Mouse (Mus musculus): ENCODE measurements at regions not wholly inside any gene's neighbourhood (a gene's known extent, or its start where the extent isn't known, plus 50 kb on each side); places are given as distances from the start of the nearest gene placed in this dataset.

DNA sequence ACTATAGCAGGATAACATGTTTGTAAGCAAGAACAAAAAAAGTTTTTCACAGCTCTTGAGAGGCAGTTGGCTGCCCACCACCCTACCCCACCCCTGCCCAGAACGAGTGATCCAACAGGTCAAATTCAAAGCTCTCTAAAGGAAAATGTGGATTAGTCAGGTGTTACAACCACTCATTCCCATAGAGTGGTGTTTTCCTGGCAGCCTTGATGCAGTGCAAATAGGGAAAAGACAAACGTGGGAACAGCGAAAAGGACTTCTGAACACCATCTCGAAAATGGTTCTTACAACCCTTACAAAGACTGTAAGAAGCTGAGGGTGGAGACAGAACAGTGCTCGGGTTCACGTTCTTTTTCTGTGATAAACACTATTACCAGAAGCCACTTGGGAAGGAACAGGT lies 523.8 kb downstream of the Gja1 start:
- no peak for DNase-seq

DNA sequence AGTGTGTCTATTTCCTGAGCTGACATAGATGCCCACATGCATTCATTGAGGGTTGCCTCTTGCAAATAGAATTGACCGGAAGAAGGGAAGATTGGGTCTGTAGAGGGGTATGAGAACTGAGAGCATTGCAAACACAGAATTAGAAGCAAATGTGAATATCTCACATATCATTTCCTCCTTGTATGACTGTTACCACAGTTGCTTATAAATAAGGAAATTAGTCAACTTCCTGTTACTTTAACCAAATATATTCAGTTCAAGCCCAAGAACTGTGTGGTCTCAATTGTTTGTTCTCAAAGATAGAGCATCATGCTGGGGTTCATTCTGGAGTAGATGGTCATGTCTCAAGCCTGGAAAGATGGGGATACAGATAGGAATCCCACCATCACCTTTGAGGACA lies 535.6 kb downstream of the Gja1 start:
- no peak for DNase-seq

DNA sequence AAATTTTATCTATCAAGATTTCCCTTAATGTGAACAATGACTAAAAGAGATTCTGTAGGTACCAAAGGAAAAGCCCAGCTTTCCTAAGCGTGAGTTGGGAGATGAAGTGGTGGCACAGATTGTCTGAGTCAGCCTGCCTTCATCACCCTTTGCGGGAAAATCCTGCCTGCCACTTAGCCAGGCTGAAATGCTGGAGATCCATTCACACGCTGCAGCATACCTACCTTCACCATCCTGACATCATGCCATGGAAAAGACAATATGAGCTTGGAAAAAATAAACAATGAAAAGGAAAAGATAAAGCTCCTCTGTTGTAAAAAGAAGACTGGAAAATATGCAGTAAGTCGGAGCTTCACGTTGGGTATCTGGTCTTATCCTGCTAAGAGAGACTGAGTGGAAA lies 537.0 kb downstream of the Gja1 start:
- no peak for DNase-seq

DNA sequence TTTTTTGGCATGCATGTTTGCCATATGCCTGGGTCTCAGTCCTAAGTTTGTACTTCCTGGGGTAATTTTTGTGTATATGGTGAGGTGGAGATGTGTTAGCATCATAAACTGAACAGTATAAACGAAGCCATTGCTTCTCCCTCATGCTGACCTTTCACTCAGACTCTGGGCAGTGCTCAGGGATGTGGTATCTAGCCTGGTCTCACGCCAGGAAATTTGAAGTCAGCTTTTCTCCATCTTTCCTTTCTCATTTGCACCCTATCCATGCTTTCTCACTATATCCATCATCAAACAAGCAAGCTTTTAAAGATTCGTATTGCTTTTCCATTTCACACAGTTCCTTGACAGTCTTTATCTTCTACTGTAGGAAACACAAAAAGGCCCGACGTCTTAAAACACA lies 541.3 kb downstream of the Gja1 start:
- DNase-seq = no peak

DNA sequence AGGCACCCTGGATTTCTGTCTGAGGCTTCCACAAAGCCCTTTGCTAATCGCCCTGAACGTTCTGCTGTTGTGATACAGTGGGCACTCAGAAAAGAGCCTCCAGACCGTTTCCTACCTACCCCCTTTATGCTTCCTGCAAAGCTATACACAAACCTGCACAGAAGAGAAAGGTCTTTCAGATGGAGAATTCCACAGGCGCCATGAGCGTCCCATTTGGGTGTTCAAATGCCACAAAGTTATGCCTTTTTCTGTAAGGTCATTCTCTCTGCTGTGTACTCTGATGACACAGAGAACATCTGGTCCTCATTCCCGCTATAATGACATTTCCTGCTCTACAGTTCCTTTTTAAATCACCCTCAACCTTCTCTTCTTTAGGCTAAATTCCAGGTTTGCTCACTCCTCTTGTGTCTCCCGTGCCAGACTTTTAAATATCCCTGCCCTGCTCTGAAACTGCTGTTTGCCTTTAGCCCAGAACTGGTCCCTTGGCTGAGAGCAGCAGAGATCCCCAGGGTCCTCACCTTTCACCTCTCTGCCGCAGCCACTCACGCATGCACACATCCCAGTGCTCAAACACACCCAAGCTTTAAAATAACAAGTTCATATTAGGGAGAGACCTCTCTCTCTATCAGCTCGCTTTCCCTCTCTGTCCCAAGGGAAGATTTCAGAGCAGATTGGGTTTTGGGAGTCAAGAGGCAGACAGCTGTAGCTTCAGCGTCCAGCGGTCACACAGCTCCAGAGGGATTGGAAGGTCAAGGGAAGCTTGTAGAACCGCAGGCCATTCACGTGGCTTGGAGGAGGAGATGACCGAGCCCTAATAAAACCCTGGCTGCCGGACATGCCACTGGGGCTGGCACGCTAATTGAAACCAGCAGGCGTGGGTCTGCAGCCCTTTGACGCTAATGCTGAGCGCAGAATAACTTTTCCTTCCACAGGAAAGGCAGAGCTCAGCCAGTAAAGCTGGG lies 543.9 kb downstream of the Gja1 start:
- DNase-seq = no peak

DNA sequence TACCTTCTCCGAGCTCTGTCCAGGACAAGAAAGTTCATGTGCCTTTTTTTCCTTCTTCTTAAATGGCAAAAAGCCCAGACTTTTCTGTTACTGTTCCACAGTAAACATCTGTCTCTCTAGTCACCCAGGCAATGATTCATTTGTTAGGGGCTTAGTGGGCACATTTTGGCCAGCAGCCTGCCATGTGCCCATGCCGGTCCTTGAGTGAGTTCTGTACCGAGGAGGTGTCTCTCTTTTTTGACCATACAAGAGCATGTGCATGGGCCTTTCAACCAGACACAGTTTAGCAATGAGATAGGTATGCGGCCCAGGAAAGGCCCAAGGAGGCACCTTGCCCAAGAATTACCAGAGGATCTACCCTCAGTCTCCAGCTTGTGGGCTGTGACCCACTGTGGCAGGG lies 551.0 kb upstream of the Hsf2 start:
- no peak for DNase-seq

DNA sequence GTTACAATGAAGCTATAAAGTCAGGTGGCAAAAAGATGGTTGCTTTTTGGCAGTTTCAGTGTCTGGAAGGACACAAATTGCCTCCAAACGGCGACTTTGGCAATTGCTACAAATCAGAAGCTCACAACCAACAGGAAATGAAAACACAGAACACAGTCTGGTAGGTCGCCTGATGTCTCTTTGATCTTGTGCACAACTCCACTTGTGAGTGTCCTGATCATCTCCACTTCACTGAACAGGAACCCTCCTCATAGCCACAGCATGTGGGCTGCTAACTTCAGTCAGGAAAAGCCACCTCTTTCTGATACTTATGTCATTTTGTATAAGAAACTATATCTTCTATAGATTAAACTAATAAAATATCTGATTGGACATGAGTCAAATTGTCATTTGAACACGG lies 544.2 kb upstream of the Hsf2 start:
- no peak for DNase-seq

DNA sequence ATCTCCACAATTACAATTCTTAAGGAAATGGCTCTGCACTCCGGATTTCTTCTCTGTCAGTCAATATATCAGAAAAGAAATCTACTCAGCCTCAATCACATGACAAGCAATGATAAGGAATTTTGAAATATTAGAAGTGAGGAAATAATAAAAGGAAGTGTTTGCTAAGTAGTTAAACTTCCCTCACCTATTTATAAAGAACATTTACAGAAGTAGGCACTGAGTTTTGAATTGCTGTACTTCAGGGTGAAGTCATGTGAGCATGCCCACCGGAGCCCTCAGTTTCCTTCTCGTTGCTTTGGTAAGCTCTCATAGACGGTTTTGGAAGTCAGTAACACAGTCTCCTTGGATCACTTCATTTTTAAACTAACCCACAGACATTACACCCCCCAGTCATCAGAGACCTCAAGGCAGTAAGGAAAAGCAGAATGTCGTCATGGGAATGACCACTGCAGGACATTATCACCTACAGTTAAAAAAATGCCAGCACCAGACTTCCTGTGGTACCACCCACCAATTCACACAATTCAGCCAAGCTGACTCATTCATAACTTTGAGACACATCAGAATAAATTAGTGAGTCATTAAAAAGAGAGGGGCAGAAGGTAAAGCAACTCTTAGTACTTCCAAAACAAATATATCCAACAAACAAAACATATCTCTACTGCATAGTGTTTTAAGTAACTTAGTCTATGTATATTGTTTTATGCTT lies 541.6 kb upstream of the Hsf2 start:
- no peak for DNase-seq

DNA sequence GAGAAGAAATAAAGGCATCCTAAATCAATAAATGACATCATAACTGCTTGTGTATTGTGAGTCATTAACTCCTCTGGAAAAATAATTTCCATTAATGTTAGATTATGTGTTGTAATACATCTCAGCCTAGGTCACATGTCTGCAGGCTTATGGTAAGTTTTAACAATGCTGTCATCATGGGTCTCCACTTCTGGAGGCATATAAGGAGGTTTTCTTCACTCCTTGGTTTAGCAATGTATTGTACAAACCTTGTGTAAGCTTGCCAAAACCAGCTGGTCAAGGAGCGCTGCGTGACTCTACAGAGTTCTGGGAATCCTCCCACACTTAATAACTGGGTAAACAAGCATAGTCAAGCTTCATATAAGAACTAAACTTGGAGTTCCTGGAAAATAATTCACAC lies 529.5 kb upstream of the Hsf2 start:
- no peak for DNase-seq

DNA sequence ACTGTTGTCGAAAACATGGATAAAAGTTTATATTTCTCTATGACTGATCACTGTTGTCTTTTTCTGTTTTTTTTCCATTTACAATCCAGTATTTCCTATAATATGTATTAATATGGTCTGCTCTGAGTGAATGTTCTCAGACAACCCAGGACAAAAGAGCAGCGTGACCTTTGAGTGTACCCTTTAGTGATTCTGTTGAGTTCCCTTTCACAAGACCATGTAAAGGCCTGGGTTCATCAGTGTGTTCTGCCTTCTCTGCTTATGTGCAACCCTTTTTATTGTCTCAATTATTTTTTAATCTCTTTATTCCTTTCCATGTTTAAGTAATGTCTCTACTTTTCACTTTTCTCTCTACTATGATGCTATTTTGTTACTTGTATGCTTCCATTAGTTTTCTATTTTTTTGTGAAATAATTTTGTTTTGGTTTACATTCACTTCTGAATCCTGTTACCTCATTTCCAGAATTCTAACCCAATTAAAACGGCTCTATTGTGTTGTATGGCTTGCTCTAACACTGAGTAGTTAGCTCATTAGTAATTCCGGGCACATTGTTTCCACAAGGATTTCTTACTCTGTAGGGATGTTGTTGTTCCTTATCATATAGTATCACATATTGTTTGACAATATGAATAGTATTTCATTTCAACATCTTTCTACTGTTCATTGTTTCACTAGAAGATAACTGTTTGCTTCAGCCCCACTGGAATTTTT lies 523.9 kb upstream of the Hsf2 start:
- no peak for DNase-seq

DNA sequence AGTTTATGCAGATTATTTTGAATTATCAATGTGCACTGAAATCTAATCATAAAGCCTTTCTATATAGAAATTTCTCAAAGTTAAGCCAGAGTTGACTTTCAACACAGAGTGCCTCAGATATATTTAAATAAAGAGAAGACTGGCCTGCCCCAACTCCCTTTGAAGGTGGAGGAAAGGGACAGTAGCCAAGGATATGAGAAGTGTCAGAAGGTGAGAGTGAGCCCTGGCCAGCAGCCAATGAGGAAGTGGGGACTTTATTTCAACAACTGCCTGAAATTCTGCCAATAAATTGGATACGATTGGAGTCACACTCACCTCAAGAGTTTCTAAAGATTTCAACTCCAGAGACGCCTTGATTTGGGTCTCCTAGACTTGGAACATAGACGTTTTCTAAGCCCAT lies 523.0 kb upstream of the Hsf2 start:
- peak; percentile 62 for DNase-seq

DNA sequence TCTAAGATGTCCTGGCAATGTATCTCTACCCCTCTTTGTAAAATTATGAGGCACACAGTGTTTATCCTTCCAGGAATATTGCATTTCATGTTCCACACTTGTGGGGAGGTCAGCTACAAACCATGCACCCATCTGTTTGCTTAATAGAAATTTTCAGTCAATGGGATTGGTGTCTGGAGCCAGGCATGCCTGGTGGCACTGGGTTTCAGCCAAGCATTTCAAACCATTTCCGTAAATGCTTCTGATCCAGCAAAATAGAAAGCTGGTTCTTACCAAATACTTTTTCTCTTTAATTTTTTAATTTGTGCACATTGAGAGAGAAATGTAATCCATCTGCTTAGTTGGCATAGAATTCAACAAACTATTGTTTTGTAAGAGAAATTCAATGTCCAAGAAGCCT lies 517.3 kb upstream of the Hsf2 start:
- no peak for DNase-seq

DNA sequence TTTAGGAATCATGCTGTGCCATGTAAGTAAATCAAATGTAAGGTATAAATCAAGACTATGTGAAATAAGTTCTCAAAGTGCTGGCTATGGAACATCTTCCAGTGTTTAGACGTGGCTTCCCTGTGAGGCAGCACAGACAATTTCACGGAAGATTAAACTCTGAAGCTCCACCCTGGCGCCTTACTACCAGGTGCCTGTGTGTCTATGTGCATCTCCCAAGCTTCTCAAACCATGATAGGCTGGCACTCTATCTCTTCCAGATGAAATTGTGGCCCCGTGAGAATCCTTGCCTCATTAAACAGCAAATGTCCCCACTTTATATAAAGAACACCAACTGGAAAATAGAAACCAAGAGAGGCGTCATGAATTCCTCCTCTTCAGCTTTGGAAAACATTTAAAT lies 511.4 kb upstream of the Hsf2 start:
- DNase-seq = no peak

DNA sequence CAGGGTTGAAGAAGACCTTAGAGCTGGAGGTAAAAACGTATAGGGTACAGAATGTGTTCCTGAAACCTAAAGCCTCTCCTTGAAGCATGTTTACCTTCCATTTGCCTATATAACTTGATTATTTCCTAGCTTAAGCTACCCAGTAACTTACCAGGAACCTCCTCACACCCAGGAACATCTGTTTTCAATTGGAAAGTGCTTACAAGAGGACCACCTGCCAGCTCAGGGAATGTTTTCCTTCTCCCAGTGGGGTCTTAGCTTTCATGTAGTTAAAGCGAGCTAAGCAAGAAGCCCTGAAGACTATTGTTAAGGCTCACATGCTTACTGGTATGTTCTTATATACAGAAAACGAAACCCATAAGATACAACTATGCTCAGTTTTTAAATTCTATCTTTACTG lies 506.6 kb upstream of the Hsf2 start:
- DNase-seq = no peak

DNA sequence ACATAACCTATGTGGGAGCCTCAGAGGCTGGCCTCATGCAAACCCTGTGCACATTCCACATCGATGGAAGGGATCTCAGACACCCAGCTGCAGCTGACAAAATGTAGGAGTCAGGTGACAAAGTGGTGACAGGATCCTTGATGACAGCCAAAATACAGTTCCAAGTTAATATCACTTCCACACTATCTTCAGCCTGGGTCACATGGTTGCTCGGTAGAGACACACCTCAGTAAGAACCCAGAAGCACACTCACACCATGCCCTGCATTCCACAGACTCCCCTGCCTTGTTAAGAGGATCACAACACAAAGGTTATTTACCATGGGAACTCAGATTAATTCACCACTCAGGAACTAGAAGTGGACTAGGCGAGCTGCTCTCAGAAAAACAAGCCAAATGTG lies 505.4 kb upstream of the Hsf2 start:
- DNase-seq = peak; percentile 11

DNA sequence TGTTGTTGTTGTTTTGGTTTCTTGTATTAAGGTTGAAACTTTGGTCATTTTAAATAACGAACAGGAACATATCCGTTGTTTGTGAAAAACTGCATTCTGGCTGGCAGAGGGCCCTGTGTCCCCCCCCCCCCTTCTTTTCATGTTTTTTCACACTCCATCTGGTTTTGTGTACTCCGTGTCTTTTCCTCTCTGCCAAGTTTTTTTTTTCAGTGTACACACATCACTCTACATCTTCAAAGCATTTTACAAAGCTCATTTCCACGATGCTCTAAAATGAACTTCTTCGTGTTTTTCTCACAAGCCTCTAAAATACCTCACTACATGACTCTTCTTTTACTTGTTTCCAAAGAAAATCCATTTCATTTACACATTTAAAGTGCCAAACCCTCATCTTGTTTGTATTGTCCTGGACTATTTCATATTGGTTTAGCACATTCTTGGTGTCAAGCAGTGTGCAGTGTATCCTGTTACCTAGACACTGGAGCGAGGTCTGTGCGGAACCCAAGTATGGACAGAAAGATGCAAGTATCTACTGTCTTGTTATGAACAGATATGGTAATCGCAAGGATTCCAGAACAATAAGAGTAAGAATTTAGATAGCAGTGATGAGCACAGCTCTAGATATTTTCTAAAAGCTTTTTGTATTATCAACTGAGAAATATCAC lies 503.5 kb upstream of the Hsf2 start:
- DNase-seq = no peak

DNA sequence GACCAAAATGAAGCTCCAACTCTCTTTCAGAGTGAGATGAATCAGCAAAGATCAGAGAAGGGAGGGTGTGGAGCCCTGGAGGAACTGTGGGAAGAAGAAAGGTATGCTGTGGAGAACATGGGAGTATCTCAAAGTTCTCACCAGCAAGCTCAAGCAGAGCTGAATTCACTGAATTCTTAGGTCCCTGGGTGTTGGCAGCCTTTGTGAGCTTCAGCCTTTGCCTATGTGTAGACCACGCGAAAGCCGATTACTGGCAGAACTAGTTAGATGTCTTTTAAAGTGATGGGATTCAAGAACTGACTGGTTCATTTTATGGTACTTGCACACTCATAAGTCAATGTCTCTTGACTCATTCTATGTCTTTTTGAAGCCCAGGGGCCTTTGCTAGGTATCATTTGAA lies 491.2 kb upstream of the Hsf2 start:
- DNase-seq = no peak

DNA sequence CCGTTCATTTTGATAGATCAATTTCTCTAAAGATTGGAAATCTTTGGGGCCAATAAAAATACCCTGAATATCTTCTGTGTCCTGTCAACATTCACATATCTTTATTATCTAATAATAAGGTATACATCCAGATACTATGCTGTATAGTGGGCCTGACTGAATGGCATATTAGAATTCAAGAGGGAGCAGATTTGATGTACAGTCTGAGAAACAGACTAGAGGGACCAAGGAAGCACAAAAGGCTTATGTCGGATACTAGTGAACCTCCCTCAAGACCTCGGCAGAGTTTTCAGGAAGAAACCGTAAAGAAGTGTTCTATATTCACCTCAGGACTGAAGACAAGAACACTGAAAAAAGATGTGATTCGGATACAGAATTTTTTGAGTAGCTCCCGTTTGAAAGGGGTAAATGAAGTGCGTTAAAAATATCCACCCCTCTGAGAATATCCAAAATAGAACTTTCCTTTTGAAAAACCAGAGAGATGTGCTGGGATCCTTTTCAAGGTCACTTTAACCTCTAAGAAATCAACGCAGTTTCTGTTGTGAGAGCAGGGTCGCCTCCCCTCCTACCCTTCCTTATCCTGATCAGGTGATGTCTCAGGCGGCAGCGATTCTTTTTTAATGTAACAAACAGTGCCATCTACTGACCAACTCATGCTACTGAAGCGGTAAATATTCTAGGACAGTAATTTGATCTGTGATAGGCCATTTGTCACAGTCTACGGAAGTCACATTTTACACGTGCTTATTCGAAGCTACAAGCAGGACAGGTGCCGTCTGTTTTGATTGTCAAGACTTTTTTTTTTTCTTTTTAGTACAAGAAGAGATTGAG lies 485.1 kb upstream of the Hsf2 start:
- DNase-seq = peak; percentile 37

DNA sequence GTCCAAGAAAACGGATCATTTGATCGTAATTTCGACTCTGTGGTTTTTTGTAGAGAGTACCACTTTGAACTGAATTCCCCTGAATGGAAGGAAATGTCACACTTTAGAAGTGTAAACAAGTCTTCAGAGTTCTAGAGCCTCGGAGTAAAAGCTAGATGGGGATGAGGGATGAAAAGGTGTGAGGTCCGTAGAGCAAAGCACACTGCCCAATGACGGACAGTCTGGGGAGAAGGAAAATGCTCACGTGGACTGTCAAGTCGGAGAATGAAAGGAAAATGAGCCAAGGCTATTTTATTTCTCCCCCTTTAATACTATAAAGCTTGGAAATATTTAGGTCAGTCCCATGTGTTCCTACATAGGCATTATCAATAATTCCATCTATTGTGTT lies 484.5 kb upstream of the Hsf2 start:
- DNase-seq = no peak

DNA sequence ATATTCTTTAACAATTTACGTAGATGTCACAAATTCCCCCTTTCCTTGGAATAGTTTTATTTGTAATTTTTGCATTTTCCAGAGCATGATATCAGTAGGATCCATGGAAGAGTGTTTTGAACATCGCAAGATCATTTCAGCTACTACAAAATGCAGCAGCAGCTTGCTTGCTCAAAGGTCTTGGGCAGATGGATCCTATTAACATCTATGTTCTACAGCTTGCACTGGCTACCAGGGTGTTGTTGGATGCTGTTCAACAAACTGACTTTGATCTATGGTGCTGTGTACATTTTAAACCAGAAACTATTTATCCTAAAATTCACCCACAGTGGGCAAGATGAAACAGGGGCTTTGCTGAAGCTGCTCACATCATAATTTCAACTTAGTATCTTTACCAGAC lies 448.5 kb upstream of the Hsf2 start:
- no peak for DNase-seq

DNA sequence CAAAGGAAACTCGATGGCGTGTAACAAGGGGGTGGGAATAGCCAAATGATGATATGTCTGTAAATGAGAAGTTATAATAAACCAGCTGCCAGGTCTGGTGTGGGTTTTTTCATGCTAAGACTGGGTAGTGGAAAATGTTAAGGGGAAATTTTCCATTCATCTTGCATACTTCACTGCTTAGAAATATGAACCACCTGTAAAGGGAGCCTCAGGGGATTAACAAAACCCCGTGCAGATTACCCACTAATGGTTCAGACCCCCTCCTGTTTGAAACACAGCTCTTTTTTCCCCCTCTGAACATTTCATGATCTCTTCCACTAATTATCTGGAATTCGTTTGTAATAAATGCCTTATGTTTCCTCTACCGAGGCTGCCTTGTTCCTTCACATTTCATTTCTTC lies 446.0 kb upstream of the Hsf2 start:
- DNase-seq = no peak

DNA sequence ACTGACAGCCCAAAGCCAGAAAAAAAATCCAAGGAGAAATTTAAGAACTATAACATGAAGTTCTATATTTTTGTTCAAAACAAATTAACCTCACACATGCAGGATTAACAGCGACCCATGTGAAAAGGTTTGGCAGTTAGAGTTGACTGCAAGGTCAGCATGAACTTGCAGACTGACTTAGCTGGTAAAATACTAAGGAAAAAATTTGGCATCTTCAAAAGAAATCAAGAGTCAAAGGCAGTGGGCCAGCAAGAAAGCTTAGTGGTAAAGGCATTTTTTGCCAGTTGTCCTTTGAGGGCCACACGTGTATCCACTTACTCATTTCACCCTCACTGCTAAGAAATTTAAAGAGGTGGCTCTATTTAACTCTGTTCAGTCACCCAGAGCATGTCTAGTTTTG lies 440.2 kb upstream of the Hsf2 start:
- DNase-seq = no peak
